In genomic region chr4:41671500-41671899, GRCm38 (mm10) we compare ENCODE assay signal across 15 mouse cellular contexts. TPM values are rescaled to one million over a fixed set of nuclear protein-coding genes. Genes with fewer than 3 reads are reported as not detected.
DNase-seq lines count a peak whose midpoint lies in the region; ATAC-seq lines count a peak whose summit lies in the region.
"Had no signal": no experiment of that assay in that cellular context is flagged by ENCODE, and none has a peak within 500 bp of the region (broad histone marks: within the 10 kb centered on the region; RNA-seq: fewer than 3 reads in every experiment).

No protein-coding gene starts in this region.

- H3K36me3 ChIP-seq in kidney, embryonic 14.5 days (ENCODE audit: control insufficient read depth, insufficient read depth, low read length) = peaks cover 27% of the 10 kb centered on the region; the same call in 1 of the 2 replicates
- no peaks in the 10 kb centered on the region for H3K36me3 ChIP-seq in embryonic facial prominence, embryonic 13.5 days
- no peaks in the 10 kb centered on the region for H3K36me3 ChIP-seq in forebrain, embryonic 16.5 days (ENCODE audit: control insufficient read depth, insufficient read depth)
- no peaks in the 10 kb centered on the region for H3K36me3 ChIP-seq in midbrain, embryonic 15.5 days (replicated peaks)
- H3K36me3 ChIP-seq: G1E; liver, embryonic 12.5 days had no signal

- no peak overlapping the region for H3K4me2 ChIP-seq in kidney, embryonic 14.5 days (replicated peaks; ENCODE audit: low read depth, low read length)
- H3K4me2 ChIP-seq in embryonic facial prominence, embryonic 13.5 days = peak overlapping the region; percentile 14; the same call in 1 of the 2 replicates
- peak overlapping the region; percentile 8; the same call in 1 of the 2 replicates for H3K4me2 ChIP-seq in forebrain, embryonic 16.5 days (ENCODE audit: low read length)
- 0 out of 2 replicates have a peak overlapping the region, but pooled peaks have one; percentile 1 for H3K4me2 ChIP-seq in midbrain, embryonic 15.5 days
- H3K4me2 ChIP-seq: liver, embryonic 12.5 days had no signal

- H3K27ac ChIP-seq in kidney, embryonic 14.5 days (ENCODE audit: low read depth, low read length) = no peak overlapping the region
- no peak overlapping the region for H3K27ac ChIP-seq in embryonic facial prominence, embryonic 13.5 days
- H3K27ac ChIP-seq in forebrain, embryonic 16.5 days (ENCODE audit: low read length) = 0 out of 2 replicates have a peak overlapping the region, but pooled peaks have one; percentile 17
- H3K27ac ChIP-seq in midbrain, embryonic 15.5 days = no peak overlapping the region
- H3K27ac ChIP-seq: heart, adult 2 months; liver, embryonic 12.5 days had no signal

- WGBS in kidney, embryonic 14.5 days = 22% methylated on average over 5 of the region's 5 CpGs
- 37% methylated on average over 5 of the region's 5 CpGs for WGBS in embryonic facial prominence, embryonic 13.5 days
- 12% methylated on average over 4 of the region's 5 CpGs for WGBS in forebrain, embryonic 16.5 days
- WGBS in midbrain, embryonic 15.5 days = 19% methylated on average over 5 of the region's 5 CpGs

- no peaks in the 10 kb centered on the region for H3K27me3 ChIP-seq in kidney, embryonic 14.5 days (ENCODE audit: control insufficient read depth, insufficient read depth, low read length)
- H3K27me3 ChIP-seq in embryonic facial prominence, embryonic 13.5 days = peaks cover 4% of the 10 kb centered on the region; the same call in 1 of the 2 replicates
- H3K27me3 ChIP-seq in forebrain, embryonic 16.5 days (replicated peaks; ENCODE audit: control insufficient read depth, insufficient read depth, low read length) = no peaks in the 10 kb centered on the region
- no peaks in the 10 kb centered on the region for H3K27me3 ChIP-seq in midbrain, embryonic 15.5 days (replicated peaks)

- peaks cover 41% of the 10 kb centered on the region for H3K4me1 ChIP-seq in kidney, embryonic 14.5 days (ENCODE audit: control insufficient read depth, insufficient read depth, low read length)
- H3K4me1 ChIP-seq in embryonic facial prominence, embryonic 13.5 days = peaks cover 27% of the 10 kb centered on the region
- H3K4me1 ChIP-seq in forebrain, embryonic 16.5 days (replicated peaks; ENCODE audit: control insufficient read depth, insufficient read depth, low read length) = peaks cover 33% of the 10 kb centered on the region
- H3K4me1 ChIP-seq in midbrain, embryonic 15.5 days = peaks cover 45% of the 10 kb centered on the region
- H3K4me1 ChIP-seq: megakaryocyte, embryonic 14.5 days had no signal

- 0 out of 2 replicates have a peak, but pooled peaks have one; percentile 7 for ATAC-seq in kidney, embryonic 14.5 days (ENCODE audit: low FRiP score, low TSS enrichment)
- no peak for ATAC-seq in embryonic facial prominence, embryonic 13.5 days (ENCODE audit: insufficient number of reproducible peaks, insufficient read depth, low FRiP score, low TSS enrichment, low read depth)
- ATAC-seq in forebrain, embryonic 16.5 days = peak; percentile 5; the same call in 1 of the 2 replicates
- peak; percentile 15 for ATAC-seq in midbrain, embryonic 15.5 days (replicated peaks)
- ATAC-seq: liver, embryonic 12.5 days had no signal

- H3K9ac ChIP-seq in kidney, embryonic 14.5 days (ENCODE audit: low read depth, low read length) = peak overlapping the region; percentile 18; the same call in 1 of the 2 replicates
- peak overlapping the region; percentile 46; the same call in 1 of the 2 replicates for H3K9ac ChIP-seq in embryonic facial prominence, embryonic 13.5 days
- no peak overlapping the region for H3K9ac ChIP-seq in forebrain, embryonic 16.5 days (replicated peaks; ENCODE audit: low read depth, low read length)
- peak overlapping the region; percentile 24; the same call in 1 of the 2 replicates for H3K9ac ChIP-seq in midbrain, embryonic 15.5 days
- H3K9ac ChIP-seq: liver, embryonic 12.5 days had no signal

- no peak overlapping the region for H3K4me3 ChIP-seq in kidney, embryonic 14.5 days (ENCODE audit: low read length)
- H3K4me3 ChIP-seq in embryonic facial prominence, embryonic 13.5 days = no peak overlapping the region
- H3K4me3 ChIP-seq in forebrain, embryonic 16.5 days (replicated peaks; ENCODE audit: low read length) = no peak overlapping the region
- no peak overlapping the region for H3K4me3 ChIP-seq in midbrain, embryonic 15.5 days
- H3K4me3 ChIP-seq: erythroblast, embryonic 14.5 days; heart, adult 2 months; liver, embryonic 12.5 days; megakaryocyte, embryonic 14.5 days had no signal

- no peak for DNase-seq in kidney, postnatal 4 days
- DNase-seq in adrenal gland, postnatal 14 days = no peak
- no peak for DNase-seq in spleen, adult 18-20 months
- DNase-seq: cerebellum, adult 11 months; heart, adult 2 months; kidney, adult 2 months had no signal

- no peaks in the 10 kb centered on the region for H3K9me3 ChIP-seq in kidney, embryonic 14.5 days (ENCODE audit: control insufficient read depth, low read length)
- no peaks in the 10 kb centered on the region for H3K9me3 ChIP-seq in embryonic facial prominence, embryonic 13.5 days
- no peaks in the 10 kb centered on the region for H3K9me3 ChIP-seq in forebrain, embryonic 16.5 days (ENCODE audit: control insufficient read depth, low read length)
- H3K9me3 ChIP-seq in midbrain, embryonic 15.5 days = no peaks in the 10 kb centered on the region
- H3K9me3 ChIP-seq: G1E; liver, embryonic 12.5 days; megakaryocyte, embryonic 14.5 days had no signal

RNA-seq across cellular contexts. Expression of gene Cntfr, which starts 25.4 kb away (rescaled TPM):
- 16.6 and 31.5 TPM in 2 replicates for polyA plus RNA-seq in kidney, embryonic 14.5 days (2014; fragmentation: Nextera tagmentation; extraction: Ambion mirVana)
- 11.2 and 16.3 TPM in 2 replicates for polyA plus RNA-seq in embryonic facial prominence, embryonic 13.5 days (2015; fragmentation: Nextera tagmentation; extraction: Ambion mirVana)
- polyA plus RNA-seq in forebrain, embryonic 16.5 days (2015; fragmentation: Nextera tagmentation; extraction: Ambion mirVana) = 12.3 and 16.7 TPM in 2 replicates
- 28.1 and 32.2 TPM in 2 replicates for polyA plus RNA-seq in midbrain, embryonic 15.5 days (2015; fragmentation: Nextera tagmentation; extraction: Ambion mirVana)
- total RNA-seq in adrenal gland, postnatal 14 days (2021) = 61.2 and 63.2 TPM in 2 replicates
- total RNA-seq: common myeloid progenitor, adult 5-6 weeks had no signal
- polyA plus RNA-seq: erythroblast, embryonic 14.5 days had no signal

RNA-seq across cellular contexts. Expression of gene Il11ra1, which starts 28.3 kb away (rescaled TPM):
- polyA plus RNA-seq in kidney, embryonic 14.5 days (2014; fragmentation: Nextera tagmentation; extraction: Ambion mirVana) = 122 and 125 TPM in 2 replicates
- 427 and 512 TPM in 2 replicates for polyA plus RNA-seq in embryonic facial prominence, embryonic 13.5 days (2015; fragmentation: Nextera tagmentation; extraction: Ambion mirVana)
- 28.3 and 29.2 TPM in 2 replicates for polyA plus RNA-seq in forebrain, embryonic 16.5 days (2015; fragmentation: Nextera tagmentation; extraction: Ambion mirVana)
- 37.5 and 40.3 TPM in 2 replicates for polyA plus RNA-seq in midbrain, embryonic 15.5 days (2015; fragmentation: Nextera tagmentation; extraction: Ambion mirVana)
- total RNA-seq in adrenal gland, postnatal 14 days (2021) = 56.9 and 60.2 TPM in 2 replicates

RNA-seq across cellular contexts. Expression of gene Enho, which starts 31.4 kb away (rescaled TPM):
- 23.2 and 23.5 TPM in 2 replicates for polyA plus RNA-seq in kidney, embryonic 14.5 days (2014; fragmentation: Nextera tagmentation; extraction: Ambion mirVana)
- 19.4 and 23.2 TPM in 2 replicates for polyA plus RNA-seq in embryonic facial prominence, embryonic 13.5 days (2015; fragmentation: Nextera tagmentation; extraction: Ambion mirVana)
- polyA plus RNA-seq in forebrain, embryonic 16.5 days (2015; fragmentation: Nextera tagmentation; extraction: Ambion mirVana) = 51.5 and 68.4 TPM in 2 replicates
- polyA plus RNA-seq in midbrain, embryonic 15.5 days (2015; fragmentation: Nextera tagmentation; extraction: Ambion mirVana) = 121 and 122 TPM in 2 replicates
- 3.5 and 6.9 TPM in 2 replicates for total RNA-seq in adrenal gland, postnatal 14 days (2021)
- total RNA-seq: common myeloid progenitor, adult 5-6 weeks had no signal
- polyA plus RNA-seq: G1E had no signal

RNA-seq across cellular contexts. Expression of gene Rpp25l, which starts 41.8 kb away (rescaled TPM):
- polyA plus RNA-seq in kidney, embryonic 14.5 days (2014; fragmentation: Nextera tagmentation; extraction: Ambion mirVana) = 86.2 and 91.3 TPM in 2 replicates
- 84.5 and 93.3 TPM in 2 replicates for polyA plus RNA-seq in embryonic facial prominence, embryonic 13.5 days (2015; fragmentation: Nextera tagmentation; extraction: Ambion mirVana)
- 51.7 and 60.5 TPM in 2 replicates for polyA plus RNA-seq in forebrain, embryonic 16.5 days (2015; fragmentation: Nextera tagmentation; extraction: Ambion mirVana)
- 59.1 and 64.6 TPM in 2 replicates for polyA plus RNA-seq in midbrain, embryonic 15.5 days (2015; fragmentation: Nextera tagmentation; extraction: Ambion mirVana)
- total RNA-seq in adrenal gland, postnatal 14 days (2021) = 30.1 and 34.1 TPM in 2 replicates

RNA-seq across cellular contexts. Expression of gene Dctn3, which starts 51.5 kb away (rescaled TPM):
- polyA plus RNA-seq in kidney, embryonic 14.5 days (2014; fragmentation: Nextera tagmentation; extraction: Ambion mirVana) = 107 and 114 TPM in 2 replicates
- 123 and 128 TPM in 2 replicates for polyA plus RNA-seq in embryonic facial prominence, embryonic 13.5 days (2015; fragmentation: Nextera tagmentation; extraction: Ambion mirVana)
- 304 and 315 TPM in 2 replicates for polyA plus RNA-seq in forebrain, embryonic 16.5 days (2015; fragmentation: Nextera tagmentation; extraction: Ambion mirVana)
- 295 and 308 TPM in 2 replicates for polyA plus RNA-seq in midbrain, embryonic 15.5 days (2015; fragmentation: Nextera tagmentation; extraction: Ambion mirVana)
- 106 and 110 TPM in 2 replicates for total RNA-seq in adrenal gland, postnatal 14 days (2021)
